Mouse (Mus musculus): Measurements from ENCODE around the gene Nkapl.

GRCm38 (mm10) chr13:21441207-21441572, 27.1 kb downstream of the Nkapl start:
- TF ChIP-seq GATA1 (IDR thresholded peaks at IDR 0.05; ENCODE audit: low read length) (no peak), TAL1 (IDR thresholded peaks at IDR 0.05; ENCODE audit: low read length) (no peak)

All from erythroblast, embryonic 14.5 days (primary cell).